Mouse (Mus musculus) left cerebral cortex, adult 9 months (tissue): ENCODE measurements around the gene Pnpla8.
"Not testable (repeated sequence)": the region's sequence is repeated elsewhere in the genome, so short reads cannot be mapped to it uniquely, and the experiment has no call there.

Experiments
- DNase-seq, 2 experiments: peaks; one replicate each; pipeline ENCODE4 v3.0.0; 2022; ENCODE audit warnings: low spot score in 2 of 2

The Pnpla8 gene

DNA sequence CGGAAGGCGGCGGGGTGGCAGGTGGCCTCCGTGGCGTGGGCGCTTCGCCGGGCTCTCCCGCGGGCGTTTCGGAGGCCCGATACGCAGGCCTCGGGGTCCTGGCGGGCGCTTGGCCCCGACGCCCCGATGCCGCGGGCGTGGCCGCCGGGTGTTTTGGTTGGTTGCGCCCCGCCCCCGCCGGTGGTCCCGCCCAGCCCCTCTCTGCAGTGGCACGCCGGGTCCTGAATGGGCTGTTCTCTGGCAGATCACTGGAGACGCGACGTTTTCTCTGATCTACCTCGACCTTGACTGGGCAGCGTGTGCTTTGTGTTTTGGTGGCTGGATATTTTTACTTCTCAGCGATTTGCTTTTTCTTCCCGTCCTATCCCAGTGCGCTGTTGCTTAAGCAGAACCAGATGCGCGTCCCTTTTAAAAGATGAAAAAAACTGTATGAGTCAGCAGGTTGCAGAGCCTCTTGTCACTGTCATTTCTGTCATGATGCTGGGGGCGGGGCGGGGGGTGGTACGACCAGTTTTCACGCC, 48.2 kb downstream of the Pnpla8 start:
- DNase-seq, result peak; percentile 48 to 74

DNA sequence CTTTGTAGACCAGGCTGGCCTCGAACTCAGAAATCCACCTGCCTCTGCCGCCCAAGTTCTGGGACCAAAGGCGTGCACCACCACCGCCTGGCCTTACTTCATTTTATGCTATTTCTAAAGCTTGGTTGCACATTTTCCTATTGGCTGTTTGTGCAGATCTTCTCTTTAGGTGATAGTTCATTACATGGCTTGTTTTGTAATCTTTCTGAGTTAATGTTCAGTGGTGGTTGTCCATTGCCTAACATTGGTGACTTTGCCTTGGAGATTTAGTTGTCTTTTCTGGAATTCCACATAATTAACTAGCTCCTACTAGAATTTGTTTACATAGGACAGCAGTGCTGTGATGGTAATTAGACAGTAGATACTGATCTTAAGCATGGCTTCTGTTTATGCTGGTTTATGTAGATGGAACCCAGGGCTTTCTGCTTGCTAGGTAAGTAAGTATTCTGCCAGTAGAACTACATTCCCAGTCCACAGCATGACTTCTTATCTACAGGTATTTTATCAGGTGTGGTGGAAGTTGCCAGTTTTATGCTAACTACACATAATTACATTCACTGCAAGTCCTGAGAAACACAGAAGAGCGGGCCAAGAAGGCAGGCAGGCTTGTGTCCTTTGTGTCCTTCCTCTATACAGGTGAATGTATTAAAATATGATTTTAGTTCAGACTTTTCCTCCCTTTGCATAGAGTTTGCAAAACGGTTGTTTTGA, 53.1 kb downstream of the Pnpla8 start:
- no peak for DNase-seq

DNA sequence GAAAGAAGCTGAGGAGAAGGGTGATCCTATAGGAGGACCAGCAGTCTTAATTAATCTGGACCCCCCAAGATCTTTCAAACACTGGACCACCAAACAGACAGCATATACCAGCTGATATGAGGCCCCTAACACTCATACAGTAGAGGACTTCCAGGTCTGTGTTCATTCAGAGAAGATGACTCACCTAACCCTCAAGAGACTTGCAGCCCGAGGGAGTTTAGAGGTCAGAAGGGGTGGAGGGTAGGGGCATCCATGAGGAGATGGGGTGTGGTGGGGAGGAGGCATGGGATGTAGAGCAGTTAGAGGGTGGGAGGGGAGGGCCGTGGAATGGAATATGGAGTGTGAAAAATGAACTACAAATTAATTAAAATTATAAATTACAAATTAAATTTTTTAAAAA, 59.0 kb downstream of the Pnpla8 start:
- not testable (repeated sequence) for DNase-seq

DNA sequence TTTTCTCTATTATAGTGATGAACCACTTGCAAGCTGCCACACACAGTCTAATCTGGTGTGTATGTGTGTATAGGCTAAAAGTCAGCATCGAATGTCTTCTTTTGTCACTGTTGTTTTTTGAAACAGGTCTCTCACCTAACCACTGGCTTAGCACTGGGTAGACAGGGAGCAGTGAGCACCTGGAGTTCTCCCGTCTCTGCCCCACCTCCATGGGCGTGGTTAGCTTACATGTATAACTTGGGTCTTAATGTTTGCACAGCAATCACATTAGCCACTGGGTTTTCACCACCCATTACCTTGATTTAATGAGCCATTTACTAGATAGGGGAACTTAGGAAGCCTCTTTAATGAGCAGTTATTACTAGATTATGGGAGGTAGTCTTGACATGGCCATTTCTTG, 60.4 kb downstream of the Pnpla8 start:
- DNase-seq, result no peak

DNA sequence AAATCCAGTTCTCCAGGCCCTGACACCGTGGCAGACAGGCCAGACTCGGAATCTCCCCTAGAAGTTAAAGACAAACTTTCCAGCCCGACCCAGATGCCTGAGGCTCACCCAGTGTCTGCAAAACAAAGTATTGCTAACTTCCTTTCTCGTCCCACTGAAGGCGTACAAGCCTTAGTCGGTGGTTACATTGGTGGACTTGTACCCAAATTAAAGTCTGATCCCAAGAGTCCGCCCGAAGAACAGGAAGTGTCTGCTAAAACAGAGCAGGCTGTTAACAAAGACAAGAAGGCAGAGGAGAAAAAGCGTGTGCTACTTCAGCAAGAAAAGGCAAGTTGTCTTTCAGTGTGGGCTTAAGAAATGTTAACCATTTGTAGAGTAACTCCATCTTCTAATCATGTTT, 62.2 kb downstream of the Pnpla8 start:
- no peak for DNase-seq

DNA sequence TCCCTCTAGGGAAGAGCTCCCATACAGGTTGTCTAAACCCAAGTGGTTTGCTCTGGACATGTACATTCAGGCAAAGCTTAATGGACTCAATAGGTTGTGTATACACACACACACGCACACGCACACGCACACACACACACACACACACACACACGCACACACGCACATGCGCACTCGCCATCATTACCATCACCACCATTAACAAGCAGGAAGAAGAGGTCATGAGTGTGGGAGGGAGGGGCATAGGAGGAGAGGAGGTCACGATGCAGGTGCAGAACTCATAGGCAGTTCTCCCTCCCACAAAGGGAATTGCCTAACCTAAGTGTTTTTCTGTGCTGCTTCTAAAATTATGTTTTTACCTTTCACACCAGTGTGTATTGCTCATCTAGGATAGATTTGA, 65.8 kb downstream of the Pnpla8 start:
- DNase-seq, result no peak

DNA sequence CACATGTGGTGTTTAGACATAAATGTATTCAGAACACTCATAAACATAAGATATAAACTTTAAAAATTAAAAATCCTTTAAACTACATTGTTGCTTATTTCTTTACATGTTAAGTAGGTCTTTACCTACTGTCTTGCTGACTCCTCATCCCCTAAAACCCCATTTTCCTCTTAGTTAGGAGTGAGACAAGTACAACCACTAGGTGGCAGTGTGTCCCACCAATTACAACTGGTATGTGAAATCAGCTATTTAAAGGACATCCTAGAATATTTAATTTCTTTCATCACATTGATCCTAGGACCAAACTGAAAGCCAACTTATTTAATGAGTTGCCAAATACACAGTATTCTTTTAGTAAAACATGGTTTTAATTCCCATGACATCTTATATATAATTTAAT, 71.1 kb downstream of the Pnpla8 start:
- DNase-seq, result peak in 1 of 2 experiments; percentile 76

- no peak for DNase-seq
Observed at GRCm38 (mm10) chr12:44300793-44301192, 79.6 kb downstream of the Pnpla8 start.

- DNase-seq, result no peak
Observed at GRCm38 (mm10) chr12:44304012-44304411, 82.8 kb downstream of the Pnpla8 start.

DNA sequence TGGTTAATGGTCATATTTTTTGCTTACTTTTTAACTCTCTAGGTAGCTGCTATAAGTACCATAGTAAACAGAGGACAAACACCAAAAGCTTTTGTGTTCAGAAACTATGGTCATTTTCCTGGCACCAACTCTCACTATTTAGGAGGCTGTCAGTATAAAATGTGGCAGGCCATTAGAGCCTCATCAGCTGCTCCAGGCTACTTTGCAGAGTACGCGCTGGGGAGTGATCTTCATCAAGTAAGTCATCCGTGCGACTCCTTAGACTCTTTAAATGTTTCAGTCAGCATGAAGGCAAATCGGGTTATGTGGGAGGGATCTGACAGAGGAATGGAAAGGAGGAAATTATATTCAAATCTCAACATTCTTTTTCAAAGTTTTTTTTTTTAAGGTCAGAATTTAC, 83.7 kb downstream of the Pnpla8 start:
- DNase-seq, result no peak

DNA sequence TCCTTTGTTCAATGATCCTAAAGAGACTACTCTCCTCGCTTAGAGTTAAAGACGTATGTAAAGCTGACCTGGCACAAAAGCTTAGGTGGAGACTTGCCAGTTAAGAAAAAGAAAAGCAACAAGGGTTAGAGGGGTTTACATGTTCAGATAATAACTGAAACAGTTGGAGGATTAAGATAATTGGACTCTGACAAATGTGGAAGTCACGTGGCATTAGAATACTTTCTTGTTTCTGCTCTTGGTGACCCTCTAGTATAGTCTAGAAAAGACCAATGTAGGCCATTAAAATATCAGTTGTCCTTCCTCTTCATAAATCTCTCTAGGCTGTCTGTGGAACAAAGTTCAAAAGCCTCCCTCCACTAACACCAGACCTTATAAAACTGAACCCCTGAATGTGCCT, 87.1 kb downstream of the Pnpla8 start:
- no peak for DNase-seq

- no peak for DNase-seq
Observed at GRCm38 (mm10) chr12:44315212-44315611, 94.0 kb downstream of the Pnpla8 start.

GRCm38 (mm10) chr12:44325091-44325490, 103.9 kb downstream of the Pnpla8 start:
- DNase-seq, result peak; percentile 41 to 53

DNA sequence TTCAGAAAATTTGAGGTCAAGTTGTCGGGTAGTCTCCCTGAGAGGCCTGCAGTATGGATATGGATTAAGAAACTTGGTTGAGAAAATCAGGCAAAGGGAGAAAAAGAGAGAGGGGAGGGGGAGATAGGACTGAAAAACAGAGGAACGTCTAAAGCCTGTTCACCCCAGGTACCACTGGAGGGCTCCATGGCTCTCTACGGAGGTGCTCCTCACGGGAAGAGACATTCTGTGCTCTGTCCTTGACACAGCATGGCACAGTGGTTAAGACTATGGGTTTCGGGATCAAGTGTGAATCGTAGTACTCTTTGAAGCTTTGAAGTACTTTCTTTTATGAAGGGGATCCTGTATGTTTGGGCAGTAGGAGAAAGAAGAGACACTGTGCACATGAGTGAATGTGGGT, 106.3 kb downstream of the Pnpla8 start:
- peak in 1 of 2 experiments; percentile 40 for DNase-seq

- DNase-seq, result peak; percentile 30 to 62
Observed at GRCm38 (mm10) chr12:44328381-44329315, 107.5 kb downstream of the Pnpla8 start, which contains the start of gene Nrcam. Gene Nrcam, plus strand, starts transcription at chr12:44328885.

DNA sequence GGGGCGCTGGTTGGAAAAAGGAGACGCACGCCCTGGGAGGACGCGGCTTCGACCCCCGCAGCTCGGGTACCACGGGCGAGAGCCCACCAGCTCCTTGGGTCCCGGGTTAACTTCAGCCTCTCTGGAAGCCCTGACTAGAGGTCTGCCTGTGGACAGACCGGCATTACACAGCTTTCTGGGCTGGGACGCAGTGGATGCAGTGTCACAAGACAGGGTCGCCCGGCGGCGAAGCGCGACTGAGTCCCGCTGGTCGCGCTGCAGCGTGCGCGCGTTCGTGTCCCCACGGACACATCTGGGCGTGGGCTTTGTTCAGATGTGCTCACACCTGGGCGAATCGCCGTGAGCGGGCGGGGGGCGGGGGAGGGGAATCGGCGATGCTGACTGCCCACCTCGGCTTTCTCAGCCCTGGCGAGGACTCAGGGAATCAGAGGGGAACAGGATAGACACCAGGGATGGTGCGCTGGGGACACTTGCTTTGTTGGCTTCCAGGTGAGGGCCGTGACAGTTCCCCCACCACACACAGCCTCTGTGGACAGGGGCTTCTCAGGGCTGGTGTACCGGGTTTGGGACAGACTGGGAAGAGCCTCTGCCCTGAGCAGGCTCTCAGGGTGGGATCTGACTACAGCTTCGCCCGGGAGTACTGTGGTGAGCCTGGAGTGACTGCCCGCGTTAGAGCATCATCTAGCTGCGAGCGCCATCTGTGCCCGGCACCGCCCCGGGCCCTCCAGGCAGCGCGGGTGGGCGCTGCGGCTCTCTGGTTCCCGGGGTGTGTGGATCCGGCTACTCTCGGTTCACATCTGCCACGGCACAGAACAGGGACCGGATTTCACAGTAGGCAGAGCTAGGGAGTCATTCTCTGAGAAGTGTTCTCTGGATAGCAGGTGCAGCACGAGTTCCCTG, 108.4 kb downstream of the Pnpla8 start:
- peak; percentile 19 to 67 for DNase-seq

GRCm38 (mm10) chr12:44330216-44330719, 109.1 kb downstream of the Pnpla8 start:
- DNase-seq, result peak in 1 of 2 experiments; percentile 42

- DNase-seq, result no peak
Observed at GRCm38 (mm10) chr12:44337136-44337640, 116.0 kb downstream of the Pnpla8 start.

DNA sequence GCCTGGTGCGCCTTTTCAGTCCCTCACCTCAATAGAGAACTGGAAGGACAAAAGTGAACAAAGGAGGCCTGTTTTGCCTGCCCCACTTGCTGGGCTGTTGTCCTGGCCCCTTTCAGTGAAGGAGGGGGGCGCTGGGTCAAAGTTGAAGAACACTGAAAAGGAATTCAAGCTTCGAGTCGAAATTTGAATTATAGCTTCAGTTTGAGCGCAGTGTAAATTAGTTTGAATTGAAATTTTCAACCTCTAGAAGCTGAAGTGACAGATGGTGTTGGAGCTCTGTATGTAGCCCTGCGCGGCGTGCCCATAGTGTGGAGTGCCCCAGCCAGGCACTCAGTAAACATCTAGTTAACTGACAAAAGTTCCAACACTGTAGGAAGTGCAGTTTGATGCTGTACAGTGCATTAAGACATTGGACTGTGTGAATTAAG, 117.0 kb downstream of the Pnpla8 start:
- DNase-seq, result no peak

DNA sequence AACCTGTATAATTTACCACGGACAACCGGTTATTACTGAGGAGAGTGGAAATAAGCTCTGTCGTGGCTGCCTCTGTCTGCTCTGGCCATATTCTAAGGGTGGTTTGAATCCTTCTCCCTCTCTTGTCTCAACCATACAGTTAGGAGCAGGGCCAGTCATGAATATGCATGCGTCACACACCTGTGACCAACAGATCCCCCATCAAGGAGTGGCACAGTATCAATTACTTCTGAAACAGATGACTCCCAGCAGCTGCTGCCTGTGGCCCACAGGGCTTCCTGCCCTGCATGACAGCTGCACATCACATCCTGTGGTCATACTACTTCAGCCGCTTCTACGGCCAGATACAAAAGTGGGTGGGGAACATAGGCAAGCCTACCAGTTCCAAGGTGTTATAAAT, 122.9 kb downstream of the Pnpla8 start:
- DNase-seq, result no peak

- DNase-seq, result no peak
Observed at GRCm38 (mm10) chr12:44345251-44345650, 124.1 kb downstream of the Pnpla8 start.
